Mouse (Mus musculus) heart, adult 2 months (tissue): ENCODE measurements around the gene Sobp.

Experiments used
- CTCF ChIP-seq: fragments of 200-600 bp; IDR thresholded peaks from 2 replicates; pipeline ENCODE4 v1.8.1; 2022; ENCODE audit warnings: antibody characterized with exemption, mild to moderate bottlenecking, moderate library complexity
- POLR2A ChIP-seq: fragments of 200-500 bp; IDR thresholded peaks from 2 replicates; pipeline ENCODE4 v1.6.1; 2011; ENCODE audit warnings: mild to moderate bottlenecking, low read depth, low read length, control low read depth; ENCODE audit not compliant: insufficient read depth

- TF ChIP-seq POLR2A (no peak), CTCF (no peak)
Measured at GRCm38 (mm10) chr10:43106616-43107015, 67.7 kb downstream of the Sobp start.
